Mouse (Mus musculus) lung, embryonic 14.5 days (tissue): ENCODE measurements around the gene Zswim3. TPM values are rescaled to one million over a fixed set of nuclear protein-coding genes. Genes with fewer than 3 reads are reported as not detected.

Experiments used
- ATAC-seq: fragments of 200-750 bp; cut with Nextera tagmentation; 2 replicates; pipeline ENCODE4 v1.8.0; 2017; ENCODE audit warnings: mild to moderate bottlenecking, moderate TSS enrichment, moderate library complexity; ENCODE audit not compliant: insufficient read depth
- DNase-seq: peaks from one replicate; pipeline ENCODE4 v3.0.0-alpha.2; 2015
- H3K27ac ChIP-seq: fragments of 300-500 bp; sonication (generic); 2 replicates; pipeline ENCODE4 v1.5.1; 2014; ENCODE audit warnings: low read depth, mild to moderate bottlenecking, moderate library complexity
- H3K27me3 ChIP-seq: fragments of 300-500 bp; sonication (generic); 2 replicates; pipeline ENCODE4 v1.6.1; 2014; ENCODE audit warnings: low read length, control low read depth; ENCODE audit not compliant: insufficient read depth
- H3K36me3 ChIP-seq: fragments of 300-500 bp; sonication (generic); 2 replicates; pipeline ENCODE4 v1.6.1; 2014; ENCODE audit warnings: control low read depth; ENCODE audit not compliant: insufficient read depth
- H3K4me1 ChIP-seq: fragments of 300-500 bp; sonication (generic); 2 replicates; pipeline ENCODE4 v1.6.1; 2014; ENCODE audit warnings: antibody characterized with exemption, control low read depth; ENCODE audit not compliant: insufficient read depth
- H3K4me2 ChIP-seq: fragments of 300-500 bp; sonication (generic); 2 replicates; pipeline ENCODE4 v1.6.1; 2014; ENCODE audit warnings: mild to moderate bottlenecking
- H3K4me3 ChIP-seq: fragments of 300-500 bp; sonication (generic); 2 replicates; pipeline ENCODE4 v1.5.1; 2014; ENCODE audit warnings: low read depth, low read length
- H3K9ac ChIP-seq: fragments of 300-500 bp; sonication (generic); 2 replicates; pipeline ENCODE4 v1.6.1; 2014
- H3K9me3 ChIP-seq: fragments of 300-500 bp; sonication (generic); 2 replicates; pipeline ENCODE4 v1.6.1; 2016; ENCODE audit warnings: low read depth, low read length, control low read depth
- CTCF ChIP-seq: IDR thresholded peaks from 2 replicates; pipeline ENCODE4 v1.5.1; 2016; ENCODE audit warnings: antibody characterized with exemption, low read depth
- WGBS: fragments of 180-500 bp; shearing (Covaris S2); extraction: QIAGEN DNeasy Blood & Tissue Kit; methylation state at CpG from one replicate; pipeline ENCODE4 v1.1.7; 2014; 5-methylcytosine and 5-hydroxymethylcytosine counted together
- polyA plus RNA-seq: library from polyadenylated mRNA; unstranded; fragments of >200 nt; fragmentation: Nextera tagmentation; extraction: Ambion mirVana; gene quantifications from 2 replicates; pipeline ENCODE4 v1.2.1, GENCODE M21; 2014

Gene Zswim3
- polyA plus RNA-seq, 1 experiment from 2014 or later = 7.0 TPM

GRCm38 (mm10) chr2:164765841-164766240, 39.1 kb upstream of the Zswim3 start:
- no peak overlapping the region for H3K4me3 ChIP-seq
- H3K4me1 ChIP-seq = no peaks in the 10 kb centered on the region
- DNase-seq (no peak), ATAC-seq (no peak)
- WGBS = 72% methylated on average over 3 of the region's 3 CpGs
- no peak overlapping the region for H3K27ac ChIP-seq
- no peaks in the 10 kb centered on the region for H3K9me3 ChIP-seq
- no peaks in the 10 kb centered on the region for H3K27me3 ChIP-seq
- peaks cover 66% of the 10 kb centered on the region for H3K36me3 ChIP-seq
- H3K9ac ChIP-seq = no peak overlapping the region
- no peak for TF ChIP-seq CTCF
- no peak overlapping the region for H3K4me2 ChIP-seq

DNA sequence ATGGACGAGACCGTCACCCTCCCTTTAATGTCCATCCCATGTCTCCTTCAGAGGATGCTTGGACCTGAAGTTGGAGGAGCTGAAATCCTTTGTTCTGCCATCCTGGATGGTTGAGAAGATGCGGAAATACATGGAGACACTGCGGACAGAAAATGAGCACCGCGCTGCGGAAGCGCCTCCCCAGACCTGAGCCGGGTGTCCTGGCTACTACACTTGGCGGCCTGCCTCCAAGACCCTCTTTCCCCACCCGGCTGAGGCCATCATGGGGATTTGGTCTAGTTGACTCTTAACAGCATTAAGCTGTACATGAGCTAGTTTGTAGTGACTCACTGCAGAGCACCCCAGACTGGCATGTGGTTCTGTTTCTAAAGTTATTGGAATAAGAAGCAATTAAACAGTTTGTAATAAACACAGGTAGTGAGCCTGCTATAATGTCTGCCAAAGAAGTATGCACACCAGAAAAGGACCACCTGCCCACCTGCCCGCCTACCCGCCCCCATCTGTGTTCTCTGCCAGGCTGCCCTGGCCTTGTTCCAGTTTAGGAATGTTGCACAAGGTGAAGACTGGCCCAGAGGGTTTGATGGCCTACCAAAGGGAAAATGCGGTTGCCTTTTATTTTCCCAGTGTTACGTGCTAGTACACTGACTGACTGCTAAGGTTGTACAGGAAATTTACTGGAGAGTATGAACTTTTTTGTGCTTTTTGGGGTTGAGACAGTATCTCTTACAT, 36.9 kb upstream of the Zswim3 start:
- Histone ChIP-seq H3K4me2 (no peak overlapping the region), H3K27ac (peak overlapping the region; percentile 8; the same call in 1 of the 2 replicates), H3K9ac (no peak overlapping the region), H3K4me1 (peaks cover 6% of the 10 kb centered on the region; the same call in 1 of the 2 replicates), H3K36me3 (peaks cover 68% of the 10 kb centered on the region), H3K27me3 (no peaks in the 10 kb centered on the region), H3K9me3 (no peaks in the 10 kb centered on the region), H3K4me3 (no peak overlapping the region)
- no peak for TF ChIP-seq CTCF
- WGBS = 90% methylated on average over 15 of the region's 15 CpGs
- DNase-seq (no peak), ATAC-seq (no peak)

DNA sequence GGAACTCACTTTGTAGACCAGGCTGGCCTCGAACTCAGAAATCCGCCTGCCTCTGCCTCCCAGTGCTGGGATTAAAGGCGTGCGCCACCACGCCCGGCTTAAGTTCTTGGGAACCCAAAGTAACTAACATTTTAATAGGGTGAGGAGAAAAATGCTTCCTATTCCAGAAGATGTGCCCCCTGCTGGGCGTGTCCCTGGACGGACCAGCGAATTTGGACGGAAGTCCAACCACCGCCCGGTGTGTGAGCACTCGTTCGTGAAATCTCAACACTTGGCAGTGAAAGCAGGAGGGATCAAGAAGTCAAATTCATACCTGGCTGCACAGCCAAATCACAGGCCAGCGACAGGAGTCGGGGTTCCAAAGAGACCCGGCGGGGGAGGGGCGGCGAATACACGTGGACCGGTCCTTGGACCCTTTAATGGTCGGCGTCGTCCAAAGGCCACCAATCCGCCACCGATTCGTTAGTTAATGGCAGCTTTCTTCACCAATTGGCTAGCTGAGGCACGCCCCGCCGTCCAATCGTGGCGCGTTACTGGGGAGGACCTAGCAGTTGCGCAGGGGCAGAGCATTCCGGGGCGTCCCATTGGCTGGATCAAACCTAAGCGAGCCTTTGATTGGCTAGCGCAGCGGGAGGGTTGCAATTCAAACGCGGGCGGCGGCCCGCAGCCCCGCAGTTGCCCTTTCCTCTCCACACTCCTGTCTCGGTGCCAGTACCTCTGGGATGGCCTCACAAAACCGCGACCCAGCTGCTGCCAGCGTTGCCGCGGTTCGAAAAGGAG, 35.5 kb upstream of the Zswim3 start, which contains the start of gene Ube2c:
Ube2c (plus strand) TSS at position 641 of the 780 bp plus-strand sequence.
- Histone ChIP-seq H3K36me3 (peaks cover 69% of the 10 kb centered on the region), H3K27ac (peak within 1 kb of the TSS; percentile 81), H3K4me2 (peak within 1 kb of the TSS; percentile 64), H3K9ac (peak within 1 kb of the TSS; percentile 87), H3K4me3 (peak within 1 kb of the TSS; percentile 98), H3K9me3 (no peaks in the 10 kb centered on the region), H3K4me1 (peaks cover 6% of the 10 kb centered on the region; the same call in 1 of the 2 replicates), H3K27me3 (no peaks in the 10 kb centered on the region)
- ATAC-seq (peak; percentile 99), DNase-seq (peak; percentile 100)
- peak; percentile 64 for TF ChIP-seq CTCF
- WGBS = 2% methylated on average over 53 of the region's 53 CpGs

- no peaks in the 10 kb centered on the region for H3K27me3 ChIP-seq
- H3K4me2 ChIP-seq = peak overlapping the region; percentile 64
- ATAC-seq = no peak
- H3K4me1 ChIP-seq = peaks cover 6% of the 10 kb centered on the region; the same call in 1 of the 2 replicates
- H3K27ac ChIP-seq = peak overlapping the region; percentile 81
- H3K9me3 ChIP-seq = no peaks in the 10 kb centered on the region
- H3K4me3 ChIP-seq = peak overlapping the region; percentile 98
- no peak for TF ChIP-seq CTCF
- no peak for DNase-seq
- peaks cover 61% of the 10 kb centered on the region for H3K36me3 ChIP-seq
- 1% methylated on average over 15 of the region's 15 CpGs for WGBS
- H3K9ac ChIP-seq = peak overlapping the region; percentile 87
These were observed 34.6 kb upstream of the Zswim3 start for GRCm38 (mm10) chr2:164770279-164770678.

- Histone ChIP-seq H3K9ac (peak overlapping the region; percentile 87), H3K4me2 (peak overlapping the region; percentile 64), H3K4me1 (peaks cover 6% of the 10 kb centered on the region; the same call in 1 of the 2 replicates), H3K27me3 (no peaks in the 10 kb centered on the region), H3K36me3 (peaks cover 53% of the 10 kb centered on the region), H3K9me3 (no peaks in the 10 kb centered on the region), H3K27ac (no peak overlapping the region), H3K4me3 (peak overlapping the region; percentile 98)
- ATAC-seq (no peak), DNase-seq (no peak)
- TF ChIP-seq CTCF = no peak
- 51% methylated on average over 8 of the region's 8 CpGs for WGBS
These were observed 33.8 kb upstream of the Zswim3 start for GRCm38 (mm10) chr2:164771123-164771522.

GRCm38 (mm10) chr2:164773229-164773988, 31.5 kb upstream of the Zswim3 start:
- DNase-seq (no peak), ATAC-seq (no peak)
- Histone ChIP-seq H3K9me3 (no peaks in the 10 kb centered on the region), H3K4me2 (no peak overlapping the region), H3K9ac (no peak overlapping the region), H3K4me1 (peaks cover 6% of the 10 kb centered on the region; the same call in 1 of the 2 replicates), H3K27ac (no peak overlapping the region), H3K4me3 (no peak overlapping the region), H3K36me3 (peaks cover 32% of the 10 kb centered on the region), H3K27me3 (no peaks in the 10 kb centered on the region)
- WGBS = 75% methylated on average over 14 of the region's 14 CpGs
- no peak for TF ChIP-seq CTCF
